Comparison of ENCODE assay signal across 8 mouse cellular contexts in genomic region chr3:153944335-153944990, GRCm38 (mm10). TPM values are rescaled to one million over a fixed set of nuclear protein-coding genes. Genes with fewer than 3 reads are reported as not detected.
DNase-seq lines count a peak whose midpoint lies in the region; ATAC-seq lines count a peak whose summit lies in the region.

Gene Acadm (minus strand): TSS chr3:153944632.

- peak within 1 kb of the TSS; percentile 85 for H3K27ac ChIP-seq in hindbrain, embryonic 16.5 days (ENCODE audit: low read depth, low read length)
- peak within 1 kb of the TSS; percentile 55 for H3K27ac ChIP-seq in macrophage

- peak; percentile 95 for DNase-seq in T-cell, adult 2 months (ENCODE audit: low spot score)
- peak; percentile 94 to 95 for DNase-seq in cerebellum, postnatal 36 days
- DNase-seq in gastrocnemius, adult 18-20 months (ENCODE audit: low spot score): peak; percentile 98
- peak; percentile 90 to 92 for DNase-seq in left cerebral cortex, adult 18-20 months (ENCODE audit: low spot score in 2 of 2)
- peak; percentile 93 for DNase-seq in right cerebral cortex, adult 18-20 months
- peak; percentile 87 for DNase-seq in urinary bladder, postnatal 10 days (ENCODE audit: low spot score)

- ATAC-seq in hindbrain, embryonic 16.5 days: peak; percentile 97

- peak within 1 kb of the TSS; percentile 80 for H3K4me3 ChIP-seq in hindbrain, embryonic 16.5 days (ENCODE audit: low read length)
- peak within 1 kb of the TSS; percentile 61 for H3K4me3 ChIP-seq in macrophage (ENCODE audit: inconsistent target)

- H3K9me3 ChIP-seq in hindbrain, embryonic 16.5 days (ENCODE audit: control insufficient read depth, low read length): no peaks in the 10 kb centered on the region

- H3K9ac ChIP-seq in hindbrain, embryonic 16.5 days (ENCODE audit: low read depth, low read length): peak within 1 kb of the TSS; percentile 86

- under 1% methylated on average over 41 of the region's 41 CpGs for WGBS in hindbrain, embryonic 16.5 days
- WGBS in macrophage (ENCODE audit: missing documents): under 1% methylated on average over 41 of the region's 41 CpGs

- no peaks in the 10 kb centered on the region for H3K27me3 ChIP-seq in hindbrain, embryonic 16.5 days (replicated peaks; ENCODE audit: control insufficient read depth, insufficient read depth, low read length)

- peaks cover 24% of the 10 kb centered on the region for H3K79me2 ChIP-seq in macrophage (ENCODE audit: inconsistent target)

- H3K4me1 ChIP-seq in hindbrain, embryonic 16.5 days (ENCODE audit: control insufficient read depth, insufficient read depth, low read depth, low read length): peaks cover 7% of the 10 kb centered on the region

- H3K4me2 ChIP-seq in hindbrain, embryonic 16.5 days (ENCODE audit: low read length): peak within 1 kb of the TSS; percentile 78

- no peaks in the 10 kb centered on the region for H3K36me3 ChIP-seq in hindbrain, embryonic 16.5 days (ENCODE audit: control insufficient read depth, insufficient read depth, low read length)
- peaks cover 9% of the 10 kb centered on the region for H3K36me3 ChIP-seq in macrophage (ENCODE audit: inconsistent target)

RNA-seq across cellular contexts. Expression of gene Acadm, which starts in this region (rescaled TPM):
- total RNA-seq in gastrocnemius, adult 18-20 months (2021): 100 to 1,000 TPM; 316 to 427 TPM
- 69.1 and 70.4 TPM in 2 replicates for polyA plus RNA-seq in hindbrain, embryonic 16.5 days (2015; fragmentation: Nextera tagmentation; extraction: Ambion mirVana)
- 10 to 100 TPM; 39.9 to 41.1 TPM for total RNA-seq in left cerebral cortex, adult 18-20 months (2021)
- total RNA-seq in macrophage (2018; cell fraction: chromatin; rRNA removed): 100 to 1,000 TPM in 5 of 26 experiments, 10 to 100 TPM in 21; 11.6 to 164 (median 58.3) TPM
- total RNA-seq in macrophage (2018; cell fraction: cytosol; rRNA removed): 10 to 100 TPM; 30.7 to 64.4 (median 43.7) TPM
- total RNA-seq in macrophage (2018; cell fraction: nucleus; rRNA removed): 100 to 1,000 TPM in 2 of 26 experiments, 10 to 100 TPM in 24; 17.4 to 127 (median 36.5) TPM
- 59.8 to 139 TPM (median 60.2 TPM) in 3 replicates for polyA plus RNA-seq in macrophage (2018)

Comparison
In these comparisons a context has a peak if more than half of its experiments do, and no peak if none do; other contexts are left out.
1. Peak in every context shown above with its lines: DNase-seq, ATAC-seq, H3K4me3 ChIP-seq and H3K27ac ChIP-seq.
2. RNA of gene Acadm (total RNA-seq): 316 to 427 TPM in gastrocnemius, adult 18-20 months; 39.9 to 41.1 TPM in left cerebral cortex, adult 18-20 months; every median in the first group is over 4 times any median in the second.